Mouse (Mus musculus): ENCODE data around the gene Slc25a39.

Gene Slc25a39

DNA sequence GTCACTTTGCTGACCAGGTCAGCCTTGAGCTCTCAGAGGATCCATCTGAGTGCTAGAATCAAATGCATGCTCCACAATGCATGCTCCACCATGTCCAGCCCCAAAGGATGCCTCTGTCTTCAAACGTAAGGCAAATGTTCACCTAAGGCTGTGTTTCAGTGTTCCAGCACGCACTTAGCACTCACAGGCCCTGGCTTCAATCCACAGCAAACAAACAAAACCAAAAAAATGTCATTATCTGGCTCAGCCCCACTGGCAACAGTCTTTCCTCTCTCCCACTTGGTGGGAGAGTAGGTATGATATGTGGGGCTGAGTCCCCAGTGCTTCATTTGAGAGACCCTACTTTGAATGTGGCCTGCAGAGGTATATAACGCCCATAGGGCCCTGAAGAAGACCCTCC, 3.3 kb upstream of the Slc25a39 start:
- WGBS, result 71% methylated on average over 3 of the region's 3 CpGs

- 83% methylated on average over 3 of the region's 3 CpGs for WGBS
Observed at GRCm38 (mm10) chr11:102410345-102410744, 2.6 kb upstream of the Slc25a39 start.

- 85% methylated on average over 3 of the region's 3 CpGs for WGBS
Observed at GRCm38 (mm10) chr11:102409795-102410330, 2.1 kb upstream of the Slc25a39 start.

DNA sequence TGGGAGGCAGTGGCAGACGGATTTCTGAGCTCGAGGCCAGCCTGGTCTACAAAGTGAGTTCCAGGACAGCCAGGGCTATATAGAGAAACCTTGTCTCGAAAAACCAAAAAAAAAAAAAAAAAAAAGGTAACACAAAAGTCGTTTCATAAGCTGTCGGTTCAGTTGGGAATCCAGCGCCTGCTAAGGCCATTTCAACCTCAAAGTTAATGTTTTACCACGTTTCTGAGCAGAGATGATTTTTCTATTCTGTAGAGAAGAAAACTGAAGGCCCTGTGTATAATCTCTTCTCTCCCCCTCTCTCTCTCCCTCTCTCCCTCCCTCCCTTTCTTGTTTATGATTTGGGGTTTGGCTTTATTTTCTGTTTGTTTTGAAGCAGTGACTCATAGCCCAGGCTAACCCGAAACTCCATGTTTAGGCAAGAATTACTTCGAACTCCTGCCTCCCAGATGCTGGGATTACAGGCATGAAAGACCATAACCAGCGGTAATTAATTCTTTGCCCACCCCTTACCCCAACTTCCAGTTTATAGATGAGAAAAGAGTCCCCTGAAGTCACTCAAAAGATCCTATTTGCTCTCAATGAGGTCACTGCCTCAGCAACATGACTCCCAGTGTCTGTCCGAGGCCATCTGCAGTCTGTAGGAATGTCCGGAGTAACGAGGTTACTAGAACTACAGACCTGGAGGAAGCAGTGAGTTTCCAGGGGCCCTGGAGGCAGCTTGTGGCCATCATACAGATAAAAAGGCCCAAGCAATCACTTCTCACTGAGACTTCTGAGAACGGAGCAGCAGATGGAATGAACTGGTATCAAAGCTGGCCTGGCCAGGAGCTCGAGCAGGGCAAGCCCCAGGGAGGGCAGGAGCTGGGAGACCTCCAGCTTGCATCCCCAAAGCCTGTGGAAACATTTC, 1.4 kb upstream of the Slc25a39 start:
- 46% methylated on average over 15 of the region's 15 CpGs for WGBS

DNA sequence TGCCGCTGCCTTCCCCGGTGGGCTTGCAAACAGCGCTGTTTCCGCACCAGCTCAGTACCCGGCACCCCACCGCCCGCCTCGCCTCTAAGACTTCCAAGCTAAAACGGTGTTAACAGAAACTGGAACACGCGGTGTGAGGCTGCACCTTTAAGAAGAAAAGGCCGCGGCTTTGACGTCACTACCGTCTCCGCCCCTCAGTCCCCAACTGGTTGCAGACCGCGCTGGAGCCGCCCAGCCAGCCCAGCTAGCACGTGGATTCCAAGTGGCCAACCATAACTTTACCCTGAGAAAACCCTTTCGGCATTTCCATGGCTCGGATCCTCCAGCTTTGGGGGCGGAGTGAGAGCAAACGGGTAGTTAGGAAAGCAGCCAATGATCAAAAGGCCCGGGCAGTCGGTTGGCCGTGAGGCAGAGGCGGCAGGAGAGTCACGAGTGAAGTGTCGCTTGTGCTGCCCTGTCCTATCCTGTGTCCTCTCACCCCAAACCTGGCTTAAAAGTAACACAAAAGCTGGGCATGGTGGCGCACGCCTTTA, 664 bp upstream of the Slc25a39 start:
- under 1% methylated on average over 32 of the region's 32 CpGs for WGBS

- under 1% methylated on average over 85 of the region's 85 CpGs for WGBS
Observed at GRCm38 (mm10) chr11:102406900-102407833, 579 bp downstream of the Slc25a39 start.

- WGBS, result 14% methylated on average over 3 of the region's 3 CpGs
Observed at GRCm38 (mm10) chr11:102406401-102406800, 1.3 kb downstream of the Slc25a39 start.

GRCm38 (mm10) chr11:102405544-102406285, 2.0 kb downstream of the Slc25a39 start:
- 84% methylated on average over 11 of the region's 11 CpGs for WGBS

- WGBS, result 77% methylated on average over 18 of the region's 18 CpGs
Observed at GRCm38 (mm10) chr11:102404161-102405010, 3.4 kb downstream of the Slc25a39 start.

DNA sequence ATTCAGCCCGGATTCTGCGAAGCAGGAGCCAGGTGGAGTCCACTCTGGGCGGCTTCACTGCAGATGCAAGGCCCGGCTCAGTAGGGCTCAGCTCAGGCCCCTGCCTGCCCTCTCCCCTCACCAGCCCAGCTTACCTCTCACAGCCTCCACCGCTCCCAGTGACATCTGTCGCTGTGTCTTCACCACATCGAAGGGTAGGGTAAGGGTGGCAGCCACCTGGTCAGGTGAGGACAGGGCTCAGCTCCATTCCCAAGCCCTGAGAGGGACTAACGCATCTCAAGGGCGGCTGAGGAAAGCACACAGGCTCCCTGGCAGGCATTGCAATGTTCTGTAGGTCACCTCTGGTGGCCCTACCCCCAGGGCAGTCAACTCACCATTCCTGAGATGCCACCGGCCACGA, 4.1 kb downstream of the Slc25a39 start:
- WGBS, result 93% methylated on average over 11 of the region's 11 CpGs

DNA sequence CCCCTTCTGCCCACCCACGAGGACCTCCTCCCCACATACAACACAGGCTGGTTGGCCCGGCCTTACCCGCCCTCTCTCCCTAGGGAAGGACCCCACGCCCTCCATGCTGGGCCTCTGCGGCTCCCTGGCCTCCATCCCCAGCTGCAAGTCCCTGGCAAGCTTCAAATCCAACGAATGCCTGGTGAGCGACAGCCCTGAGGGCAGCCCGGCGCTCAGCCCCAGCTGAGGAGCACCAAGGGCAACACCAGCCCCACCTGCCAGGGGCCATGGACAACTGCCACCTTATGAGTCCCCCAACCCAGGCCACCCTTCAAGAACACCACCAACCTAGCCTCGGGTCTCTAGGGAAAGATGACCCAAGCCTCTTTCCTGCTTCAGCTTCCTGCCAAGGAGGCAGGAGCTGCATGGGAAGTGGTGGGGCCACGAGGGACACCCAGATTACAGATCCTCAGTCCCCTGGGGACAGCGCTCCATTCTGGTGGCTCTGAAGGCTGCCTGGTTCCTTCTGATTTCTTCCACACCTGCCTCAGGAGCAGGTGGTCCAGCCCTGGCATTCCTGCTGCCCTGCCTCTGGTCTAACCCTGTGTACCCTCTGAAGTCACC, 5.7 kb downstream of the Slc25a39 start:
- WGBS, result 54% methylated on average over 12 of the region's 12 CpGs

- 40% methylated on average over 12 of the region's 12 CpGs for whole genome bisulfite sequencing
Observed at GRCm38 (mm10) chr11:102400513-102401084, 7.1 kb downstream of the Slc25a39 start.

- 19% methylated on average over 34 of the region's 34 CpGs for WGBS
Observed at GRCm38 (mm10) chr11:102399610-102400072, 8.1 kb downstream of the Slc25a39 start.

DNA sequence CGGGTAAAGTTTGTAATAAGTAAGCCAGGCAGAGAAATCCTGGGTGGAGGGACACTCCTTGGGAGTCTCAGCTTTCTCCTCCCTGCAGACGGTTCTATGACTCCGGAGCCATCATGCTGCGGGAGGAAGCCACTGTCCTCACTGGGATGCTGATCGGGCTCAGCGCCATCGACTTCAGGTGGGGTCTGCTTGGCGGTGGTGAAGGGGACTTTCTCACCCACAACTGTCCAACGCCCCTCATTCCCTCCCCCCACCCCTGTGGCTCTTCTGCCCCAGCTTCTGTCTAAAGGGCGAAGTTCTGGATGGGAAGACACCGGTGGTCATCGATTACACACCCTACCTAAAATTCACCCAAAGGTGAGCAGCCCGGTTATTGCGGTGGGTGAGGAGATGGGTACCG, 8.6 kb downstream of the Slc25a39 start:
- WGBS, result 36% methylated on average over 15 of the region's 15 CpGs

GRCm38 (mm10) chr11:102398007-102398825, 9.5 kb downstream of the Slc25a39 start:
- 63% methylated on average over 20 of the region's 20 CpGs for WGBS

DNA sequence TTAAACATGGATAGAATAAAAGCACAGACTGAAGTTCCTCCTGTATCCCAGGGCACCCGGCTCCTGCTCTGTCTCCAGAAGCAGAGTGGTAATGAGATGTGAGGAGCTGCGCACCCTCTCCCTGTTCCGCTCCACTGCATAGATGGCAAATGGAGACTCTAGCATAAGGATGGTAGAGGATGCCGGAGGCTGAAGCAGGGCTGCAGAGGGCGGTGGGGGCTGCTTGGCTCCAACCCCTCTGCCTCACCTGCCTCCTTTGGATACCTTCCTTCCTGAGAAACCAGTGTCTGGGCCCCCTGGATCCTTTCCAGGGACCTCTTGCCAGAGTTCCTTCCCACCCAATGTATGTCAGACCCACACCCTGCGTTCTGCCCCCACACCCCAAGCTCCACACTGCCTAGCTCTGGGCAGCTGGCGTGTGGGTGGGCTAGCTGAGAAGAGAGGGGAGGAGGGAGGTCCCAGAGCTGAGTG, 11.0 kb downstream of the Slc25a39 start:
- WGBS, result 44% methylated on average over 7 of the region's 7 CpGs

DNA sequence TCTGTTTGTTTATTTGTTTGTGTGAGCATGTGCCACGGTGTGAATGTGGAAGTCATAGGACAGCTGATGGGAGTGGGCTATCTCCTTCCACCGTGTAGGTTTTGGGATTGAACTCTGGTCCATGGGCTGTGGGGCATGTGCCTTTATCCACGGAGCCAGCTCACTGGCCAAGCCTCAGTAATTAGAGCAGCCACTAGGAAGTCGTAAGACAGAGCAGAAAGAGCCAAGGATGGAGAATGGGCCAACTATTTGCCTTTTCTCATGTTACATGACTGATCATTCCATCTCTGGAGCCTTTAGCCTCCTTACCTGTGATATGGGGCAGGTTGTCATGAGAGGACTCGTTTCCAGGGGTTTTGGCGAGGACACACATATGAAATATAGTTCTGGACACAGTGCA, 11.5 kb downstream of the Slc25a39 start:
- 33% methylated on average over 6 of the region's 6 CpGs for WGBS

DNA sequence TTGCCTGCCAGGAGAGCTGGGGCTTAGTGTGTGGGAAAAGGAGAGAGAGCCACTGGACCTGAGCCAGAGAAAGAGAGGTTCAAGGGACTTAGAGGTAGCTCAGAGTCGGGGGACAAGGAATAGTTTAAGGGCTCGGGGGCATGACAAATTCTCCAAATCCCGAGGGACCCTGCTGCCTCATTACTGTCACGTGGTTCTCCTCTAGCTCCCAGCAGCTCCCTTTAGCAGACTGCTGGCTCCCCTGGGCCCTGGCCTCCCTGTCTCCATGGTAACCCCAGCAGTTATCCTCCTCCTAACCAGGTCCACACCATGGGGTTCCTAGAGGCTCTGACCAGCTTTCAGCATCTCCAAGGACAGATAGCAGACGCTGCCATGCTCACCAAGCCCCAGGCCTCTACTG, 12.5 kb downstream of the Slc25a39 start:
- 6% methylated on average over 5 of the region's 5 CpGs for WGBS
